Mouse (Mus musculus) heart, adult 2 months (tissue): Measurements from ENCODE around the gene Cdyl.

ENCODE experiments used
- CTCF ChIP-seq: fragments of 200-600 bp; IDR thresholded peaks from 2 replicates; pipeline ENCODE4 v1.8.1; 2022; ENCODE audit warnings: antibody characterized with exemption, mild to moderate bottlenecking, moderate library complexity
- EP300 ChIP-seq: fragments of 200-500 bp; IDR thresholded peaks from 2 replicates; pipeline ENCODE4 v1.6.1; 2011; ENCODE audit warnings: low read depth, low read length, control low read depth; ENCODE audit not compliant: insufficient read depth
- POLR2A ChIP-seq: fragments of 200-500 bp; IDR thresholded peaks from 2 replicates; pipeline ENCODE4 v1.6.1; 2011; ENCODE audit warnings: mild to moderate bottlenecking, low read depth, low read length, control low read depth; ENCODE audit not compliant: insufficient read depth

DNA sequence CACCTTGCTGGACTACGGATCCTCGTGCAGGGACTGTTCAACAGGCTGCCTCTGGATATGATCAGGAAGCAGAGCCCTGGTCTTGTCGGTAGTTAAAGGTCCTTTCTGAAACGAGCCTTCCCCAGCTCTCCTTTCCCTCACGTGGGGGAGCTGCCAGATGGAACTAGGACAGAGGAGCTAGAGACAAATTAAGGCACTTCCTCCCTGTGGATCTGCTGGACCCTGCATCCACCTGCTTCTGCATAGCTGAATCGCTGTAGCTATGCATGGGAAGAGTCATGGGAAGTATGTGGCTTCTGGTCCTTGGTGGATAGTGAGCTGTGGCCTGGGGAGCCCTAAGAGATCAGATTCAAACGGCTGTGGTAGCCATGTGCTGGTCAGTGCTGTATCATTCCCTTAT lies 134.7 kb downstream of the Cdyl start:
- TF ChIP-seq CTCF (no peak), POLR2A (no peak), EP300 (no peak)
